Mouse (Mus musculus) kidney, postnatal 0 days (tissue): Measurements from ENCODE around the gene Klk1b8. TPM values are rescaled to one million over a fixed set of nuclear protein-coding genes. Genes with fewer than 3 reads are reported as not detected.
"Not testable (repeated sequence)": the region's sequence is repeated elsewhere in the genome, so short reads cannot be mapped to it uniquely, and the experiment has no call there.

ENCODE experiments used
- ATAC-seq: fragments of 200-750 bp; cut with Nextera tagmentation; replicated peaks from 2 replicates; pipeline ENCODE4 v1.8.0; 2017; ENCODE audit warnings: low read depth, moderate number of reproducible peaks, moderate TSS enrichment, moderate library complexity; ENCODE audit not compliant: low FRiP score
- DNase-seq: peaks from one replicate; pipeline ENCODE4 v3.0.0-alpha.2; 2016; ENCODE audit warnings: low spot score
- H3K27ac ChIP-seq: fragments of 300-500 bp; sonication (generic); 2 replicates; pipeline ENCODE4 v1.5.1; 2014; ENCODE audit warnings: mild to moderate bottlenecking
- H3K27me3 ChIP-seq: fragments of 300-500 bp; sonication (generic); 2 replicates; pipeline ENCODE4 v1.6.1; 2014; ENCODE audit warnings: low read length, mixed read lengths; ENCODE audit not compliant: insufficient read depth
- H3K36me3 ChIP-seq: fragments of 300-500 bp; sonication (generic); 2 replicates; pipeline ENCODE4 v1.6.1; 2014; ENCODE audit warnings: low read length, mixed read lengths; ENCODE audit not compliant: insufficient read depth
- H3K4me1 ChIP-seq: fragments of 300-500 bp; sonication (generic); replicated peaks from 2 replicates; pipeline ENCODE4 v1.6.1; 2014; ENCODE audit warnings: antibody characterized with exemption, low read length, mixed read lengths; ENCODE audit not compliant: insufficient read depth
- H3K4me2 ChIP-seq: fragments of 300-500 bp; sonication (generic); 2 replicates; pipeline ENCODE4 v1.6.1; 2014; ENCODE audit warnings: mild to moderate bottlenecking, low read length, moderate library complexity, mixed read lengths
- H3K4me3 ChIP-seq: fragments of 300-500 bp; sonication (generic); replicated peaks from 2 replicates; pipeline ENCODE4 v1.5.1; 2014; ENCODE audit warnings: low read depth, low read length
- H3K9ac ChIP-seq: fragments of 300-500 bp; sonication (generic); 2 replicates; pipeline ENCODE4 v1.6.1; 2014; ENCODE audit warnings: low read depth, low read length
- H3K9me3 ChIP-seq: fragments of 300-500 bp; sonication (generic); replicated peaks from 2 replicates; pipeline ENCODE4 v1.6.1; 2016; ENCODE audit warnings: low read length, inconsistent platforms, mixed read lengths
- CTCF ChIP-seq: IDR thresholded peaks from 2 replicates; pipeline ENCODE4 v1.5.1; 2016; ENCODE audit warnings: antibody characterized with exemption, low read depth, mild to moderate bottlenecking, moderate library complexity
- WGBS: fragments of 180-500 bp; shearing (Covaris S2); extraction: QIAGEN DNeasy Blood & Tissue Kit; methylation state at CpG from one replicate; pipeline ENCODE4 v1.1.7; 2014; 5-methylcytosine and 5-hydroxymethylcytosine counted together
- polyA plus RNA-seq: library from polyadenylated mRNA; unstranded; fragments of >200 nt; fragmentation: Nextera tagmentation; extraction: Ambion mirVana; gene quantifications from 2 replicates; pipeline ENCODE4 v1.2.1, GENCODE M21; 2015

The Klk1b8 gene
- polyA plus RNA-seq, 1 experiment from 2014 or later, result 0.18 TPM

DNA sequence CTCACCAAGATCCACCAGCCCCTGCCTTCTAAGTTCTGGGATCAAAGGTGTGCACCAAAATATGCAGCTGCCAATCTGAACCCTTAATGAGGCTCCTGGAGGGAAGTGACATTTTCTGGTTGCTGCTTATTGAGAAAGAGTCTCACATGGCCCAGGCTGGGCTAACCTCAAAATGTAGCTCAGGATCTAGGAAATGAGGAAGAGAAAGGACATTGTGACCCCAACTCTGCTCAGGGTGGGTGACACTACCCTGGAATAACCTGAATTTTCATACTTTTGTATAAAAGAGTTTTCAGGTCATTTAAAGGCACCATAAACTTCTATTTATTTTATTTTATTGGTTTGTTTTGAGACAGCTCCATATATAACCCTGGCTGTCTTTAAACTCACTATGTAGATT is 35.2 kb downstream of the Klk1b8 start:
- Histone ChIP-seq H3K27ac (no peak overlapping the region), H3K36me3 (no peaks in the 10 kb centered on the region), H3K9ac (no peak overlapping the region), H3K27me3 (no peaks in the 10 kb centered on the region), H3K4me1 (no peaks in the 10 kb centered on the region), H3K4me3 (no peak overlapping the region), H3K4me2 (no peak overlapping the region), H3K9me3 (no peaks in the 10 kb centered on the region)
- ATAC-seq, result no peak
- no peak for DNase-seq
- no peak for TF ChIP-seq CTCF

DNA sequence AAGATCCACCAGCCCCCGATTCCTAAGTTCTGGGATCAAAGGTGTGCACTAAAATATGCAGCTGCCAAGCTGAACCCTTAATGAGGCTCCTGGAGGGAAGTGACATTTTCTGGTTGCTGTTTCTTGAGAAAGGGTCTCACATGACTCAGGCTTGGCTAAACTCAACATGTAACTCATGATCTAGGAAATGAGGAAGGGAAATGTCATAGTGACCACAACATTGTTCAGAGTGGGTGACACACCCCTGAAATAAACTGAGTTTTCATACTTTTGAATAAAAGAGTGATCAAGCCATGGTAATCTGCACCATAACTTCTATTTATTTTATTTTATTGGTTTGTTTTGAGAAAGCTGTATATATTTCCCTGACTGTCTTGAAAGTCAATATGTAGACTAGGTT is 44.4 kb downstream of the Klk1b8 start:
- H3K9me3 ChIP-seq, ATAC-seq: not testable (repeated sequence)

DNA sequence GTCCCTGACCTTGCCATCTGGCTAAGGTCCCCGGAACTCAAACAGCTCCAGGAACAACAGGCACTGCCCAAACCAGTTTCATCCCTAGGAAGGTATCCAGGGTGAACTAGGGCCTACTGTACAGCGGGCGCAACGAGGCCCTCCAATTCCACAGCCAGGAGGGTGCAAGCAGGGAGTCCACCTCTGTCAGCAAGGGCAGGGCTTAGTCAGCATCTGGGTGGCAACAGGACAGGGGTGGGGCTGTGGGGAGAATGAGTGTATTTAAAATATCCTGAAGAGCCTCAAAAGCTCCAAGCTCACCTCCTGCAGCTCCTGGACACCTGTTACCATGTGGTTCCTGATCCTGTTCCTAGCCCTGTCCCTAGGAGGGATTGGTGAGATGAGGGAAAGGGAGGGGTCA is 45.1 kb downstream of the Klk1b8 start, which contains the start of gene Klk1b11:
Klk1b11 (plus strand) TSS at position 301 of the 400 bp plus-strand sequence.
- H3K27me3 ChIP-seq, H3K4me3 ChIP-seq, H3K9me3 ChIP-seq, DNase-seq, ATAC-seq, H3K9ac ChIP-seq, H3K27ac ChIP-seq, H3K4me1 ChIP-seq, H3K4me2 ChIP-seq, H3K36me3 ChIP-seq: not testable (repeated sequence)
- 83% methylated on average over 4 of the region's 4 CpGs for WGBS

More for the DNA sequence above, 44.4 kb downstream of the Klk1b8 start:
- H3K36me3 ChIP-seq, H3K9ac ChIP-seq, H3K27me3 ChIP-seq, H3K4me2 ChIP-seq, DNase-seq, H3K27ac ChIP-seq, H3K4me1 ChIP-seq, H3K4me3 ChIP-seq: not testable (repeated sequence)
- WGBS, result 44% methylated on average over 1 of the region's 1 CpGs

Other genes starting within 250 kb of the Klk1b8 start
- 0.14 and 0.17 TPM in 2 replicates for gene Klk13, start 238.1 kb upstream of the Klk1b8 start, polyA plus RNA-seq
- gene Klk12, start 181.8 kb upstream of the Klk1b8 start, polyA plus RNA-seq, result not detected in 2 replicates
- gene Klk11, start 176.1 kb upstream of the Klk1b8 start, polyA plus RNA-seq, result 0.18 TPM in 1 of 2 replicates, not detected in the other
- gene Klk10, start 169.6 kb upstream of the Klk1b8 start, polyA plus RNA-seq, result 0.46 and 0.51 TPM in 2 replicates
- 0.08 and 0.18 TPM in 2 replicates for gene Klk9, start 158.8 kb upstream of the Klk1b8 start, polyA plus RNA-seq
- gene Klk8, start 153.1 kb upstream of the Klk1b8 start, polyA plus RNA-seq, result 23.1 and 26.8 TPM in 2 replicates
- gene Klk7, start 139.4 kb upstream of the Klk1b8 start, polyA plus RNA-seq, result 0.14 TPM in 1 of 2 replicates, not detected in the other
- not detected in 2 replicates for gene Klk6, start 126.2 kb upstream of the Klk1b8 start, polyA plus RNA-seq
- not detected in 2 replicates for gene Klk5, start 108.7 kb upstream of the Klk1b8 start, polyA plus RNA-seq
- not detected in 2 replicates for gene Klk4, start 69.5 kb upstream of the Klk1b8 start, polyA plus RNA-seq
- gene Klk15, start 16.9 kb upstream of the Klk1b8 start, polyA plus RNA-seq, result not detected in 2 replicates
- gene Klk1b1, start 16.1 kb downstream of the Klk1b8 start, polyA plus RNA-seq, result not detected in 2 replicates
- gene Klk1b9, start 25.4 kb downstream of the Klk1b8 start, polyA plus RNA-seq, result 0.39 and 0.47 TPM in 2 replicates
- gene Klk1b11, start 45.2 kb downstream of the Klk1b8 start, polyA plus RNA-seq, result 0.22 TPM in 2 replicates
- not detected in 2 replicates for gene Klk1b26, start 61.5 kb downstream of the Klk1b8 start, polyA plus RNA-seq
- 0.22 TPM in 1 of 2 replicates, not detected in the other for gene Klk1b27, start 101.6 kb downstream of the Klk1b8 start, polyA plus RNA-seq
- gene Klk1b21, start 151.7 kb downstream of the Klk1b8 start, polyA plus RNA-seq, result not detected in 2 replicates
- gene Klk1b22, start 162.0 kb downstream of the Klk1b8 start, polyA plus RNA-seq, result 0.18 TPM in 1 of 2 replicates, not detected in the other
- not detected in 2 replicates for gene Klk1b16, start 186.1 kb downstream of the Klk1b8 start, polyA plus RNA-seq
- gene Klk1b24, start 237.6 kb downstream of the Klk1b8 start, polyA plus RNA-seq, result 0.17 and 0.74 TPM in 2 replicates
- gene Klk1b3, start 247.5 kb downstream of the Klk1b8 start, polyA plus RNA-seq, result 0.36 and 0.47 TPM in 2 replicates